Mouse (Mus musculus): ENCODE measurements around the gene Psmd9. TPM values are rescaled to one million over a fixed set of nuclear protein-coding genes. Genes with fewer than 3 reads are reported as not detected.

The Psmd9 gene
- total and polyA plus RNA-seq, 2 experiments: 28.5 to 29.8 TPM

GRCm38 (mm10) chr5:123160341-123160740 is 8.9 kb upstream of the Psmd9 start:
- H3K27ac ChIP-seq (replicated peaks; ENCODE audit: insufficient read depth, low read depth, low read length): no peak overlapping the region
- TF ChIP-seq CTCF (IDR thresholded peaks at IDR 0.05; ENCODE audit: low read depth, low read length) (no peak), POLR2A (IDR thresholded peaks at IDR 0.05; ENCODE audit: extremely low read depth, insufficient read depth, low read length) (no peak)
- no peak overlapping the region for H3K4me3 ChIP-seq (ENCODE audit: insufficient read depth, low read depth, low read length)
- H3K27me3 ChIP-seq (ENCODE audit: control insufficient read depth, insufficient read depth, low read length): no peaks in the 10 kb centered on the region
- peaks cover 67% of the 10 kb centered on the region for H3K36me3 ChIP-seq (ENCODE audit: control insufficient read depth, insufficient read depth, low read length)
- DNase-seq (ENCODE audit: extremely low read depth, low read depth, low spot score): no peak
- no peaks in the 10 kb centered on the region for H3K79me2 ChIP-seq (ENCODE audit: control insufficient read depth, insufficient read depth, low read length)
- no peaks in the 10 kb centered on the region for H3K4me1 ChIP-seq (ENCODE audit: control insufficient read depth, insufficient read depth, low read length)
- 81% methylated on average over 15 of the region's 15 CpGs for WGBS
- H3K9ac ChIP-seq (ENCODE audit: low read depth, low read length): no peak overlapping the region

- WGBS: 91% methylated on average over 9 of the region's 9 CpGs
- Histone ChIP-seq H3K27ac (replicated peaks; ENCODE audit: insufficient read depth, low read depth, low read length) (no peak overlapping the region), H3K36me3 (ENCODE audit: control insufficient read depth, insufficient read depth, low read length) (peaks cover 65% of the 10 kb centered on the region), H3K9ac (ENCODE audit: low read depth, low read length) (no peak overlapping the region), H3K27me3 (ENCODE audit: control insufficient read depth, insufficient read depth, low read length) (no peaks in the 10 kb centered on the region), H3K4me3 (ENCODE audit: insufficient read depth, low read depth, low read length) (no peak overlapping the region), H3K4me1 (ENCODE audit: control insufficient read depth, insufficient read depth, low read length) (no peaks in the 10 kb centered on the region), H3K79me2 (ENCODE audit: control insufficient read depth, insufficient read depth, low read length) (no peaks in the 10 kb centered on the region)
- no peak for DNase-seq (ENCODE audit: extremely low read depth, low read depth, low spot score)
- TF ChIP-seq POLR2A (IDR thresholded peaks at IDR 0.05; ENCODE audit: extremely low read depth, insufficient read depth, low read length): no peak
- no peak for TF ChIP-seq CTCF (IDR thresholded peaks at IDR 0.05; ENCODE audit: low read depth, low read length)
These were observed 6.3 kb upstream of the Psmd9 start for GRCm38 (mm10) chr5:123162942-123163341.

DNA sequence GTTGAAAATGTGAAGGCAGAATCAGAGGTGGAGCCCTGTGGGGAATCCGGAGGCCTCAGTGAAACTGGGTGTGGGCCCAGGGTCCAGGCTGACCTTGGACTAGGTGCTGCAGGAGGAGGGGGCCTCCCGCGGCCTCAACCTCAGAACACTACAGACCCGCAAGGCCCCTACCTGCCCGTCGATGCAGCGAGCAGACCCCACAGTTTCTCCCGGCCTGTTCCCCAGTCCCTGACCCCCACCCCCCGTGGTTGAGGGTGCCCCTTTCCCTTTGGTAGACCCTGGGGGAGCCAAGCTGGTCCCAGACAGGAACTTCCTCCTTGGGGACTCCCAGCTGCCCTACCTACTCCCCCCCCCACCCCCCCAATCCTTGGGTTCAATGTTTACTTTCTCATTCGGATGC is 2.8 kb upstream of the Psmd9 start:
- TF ChIP-seq POLR2A (IDR thresholded peaks at IDR 0.05; ENCODE audit: extremely low read depth, insufficient read depth, low read length) (no peak), CTCF (IDR thresholded peaks at IDR 0.05; ENCODE audit: low read depth, low read length) (no peak)
- H3K79me2 ChIP-seq (ENCODE audit: control insufficient read depth, insufficient read depth, low read length): no peaks in the 10 kb centered on the region
- H3K4me1 ChIP-seq (ENCODE audit: control insufficient read depth, insufficient read depth, low read length): peaks cover 5% of the 10 kb centered on the region; the same call in 1 of the 2 replicates
- no peaks in the 10 kb centered on the region for H3K27me3 ChIP-seq (ENCODE audit: control insufficient read depth, insufficient read depth, low read length)
- no peak for DNase-seq (ENCODE audit: extremely low read depth, low read depth, low spot score)
- no peak overlapping the region for H3K27ac ChIP-seq (replicated peaks; ENCODE audit: insufficient read depth, low read depth, low read length)
- no peak overlapping the region for H3K9ac ChIP-seq (ENCODE audit: low read depth, low read length)
- 84% methylated on average over 10 of the region's 10 CpGs for WGBS
- H3K36me3 ChIP-seq (ENCODE audit: control insufficient read depth, insufficient read depth, low read length): peaks cover 41% of the 10 kb centered on the region
- no peak overlapping the region for H3K4me3 ChIP-seq (ENCODE audit: insufficient read depth, low read depth, low read length)

DNA sequence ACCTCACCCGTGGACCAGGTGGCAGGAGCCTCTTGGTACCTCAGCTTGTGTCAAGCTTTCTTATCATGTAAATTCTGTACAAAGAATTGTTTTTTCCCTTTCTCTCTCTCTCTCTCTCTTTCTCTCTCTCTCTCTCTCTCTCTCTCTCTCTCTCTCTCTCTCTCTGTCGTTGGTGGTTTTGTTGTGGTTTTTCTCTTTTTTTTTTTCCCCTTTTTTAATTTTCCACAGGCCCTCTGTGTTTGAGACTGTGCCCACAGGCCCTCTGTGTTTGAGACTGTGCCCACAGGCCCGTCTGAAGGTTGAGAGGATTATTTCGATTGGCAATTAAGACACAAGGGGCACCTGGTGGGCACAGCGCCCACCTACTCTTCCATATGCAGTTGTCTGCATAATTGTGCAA is 1.6 kb upstream of the Psmd9 start:
- H3K27ac ChIP-seq (replicated peaks; ENCODE audit: insufficient read depth, low read depth, low read length): no peak overlapping the region
- 56% methylated on average over 5 of the region's 5 CpGs for WGBS
- no peaks in the 10 kb centered on the region for H3K79me2 ChIP-seq (ENCODE audit: control insufficient read depth, insufficient read depth, low read length)

GRCm38 (mm10) chr5:123170365-123170764 is 1.2 kb downstream of the Psmd9 start:
- no peak for TF ChIP-seq POLR2A (IDR thresholded peaks at IDR 0.05; ENCODE audit: extremely low read depth, insufficient read depth, low read length)
- TF ChIP-seq CTCF (IDR thresholded peaks at IDR 0.05; ENCODE audit: low read depth, low read length): no peak
- 52% methylated on average over 9 of the region's 9 CpGs for WGBS
- DNase-seq (ENCODE audit: extremely low read depth, low read depth, low spot score): no peak

More for the DNA sequence above, 1.6 kb upstream of the Psmd9 start:
- no peak overlapping the region for H3K4me3 ChIP-seq (ENCODE audit: insufficient read depth, low read depth, low read length)
- H3K36me3 ChIP-seq (ENCODE audit: control insufficient read depth, insufficient read depth, low read length): peaks cover 40% of the 10 kb centered on the region
- no peak for DNase-seq (ENCODE audit: extremely low read depth, low read depth, low spot score)
- peaks cover 11% of the 10 kb centered on the region; the same call in 1 of the 2 replicates for H3K4me1 ChIP-seq (ENCODE audit: control insufficient read depth, insufficient read depth, low read length)
- no peak overlapping the region for H3K9ac ChIP-seq (ENCODE audit: low read depth, low read length)
- no peak for TF ChIP-seq CTCF (IDR thresholded peaks at IDR 0.05; ENCODE audit: low read depth, low read length)
- TF ChIP-seq POLR2A (IDR thresholded peaks at IDR 0.05; ENCODE audit: extremely low read depth, insufficient read depth, low read length): no peak
- no peaks in the 10 kb centered on the region for H3K27me3 ChIP-seq (ENCODE audit: control insufficient read depth, insufficient read depth, low read length)

GRCm38 (mm10) chr5:123171646-123172350 is 2.6 kb downstream of the Psmd9 start:
- H3K27ac ChIP-seq (replicated peaks; ENCODE audit: insufficient read depth, low read depth, low read length): 0 out of 2 replicates have a peak overlapping the region, but pooled peaks have one; percentile 3
- 25% methylated on average over 22 of the region's 22 CpGs for WGBS
- H3K79me2 ChIP-seq (ENCODE audit: control insufficient read depth, insufficient read depth, low read length): no peaks in the 10 kb centered on the region
- TF ChIP-seq CTCF (IDR thresholded peaks at IDR 0.05; ENCODE audit: low read depth, low read length): peak; percentile 89
- TF ChIP-seq POLR2A (IDR thresholded peaks at IDR 0.05; ENCODE audit: extremely low read depth, insufficient read depth, low read length): no peak
- H3K36me3 ChIP-seq (ENCODE audit: control insufficient read depth, insufficient read depth, low read length): peaks cover 47% of the 10 kb centered on the region
- H3K9ac ChIP-seq (ENCODE audit: low read depth, low read length): no peak overlapping the region
- peaks cover 11% of the 10 kb centered on the region; the same call in 1 of the 2 replicates for H3K4me1 ChIP-seq (ENCODE audit: control insufficient read depth, insufficient read depth, low read length)
- peak; percentile 77 for DNase-seq (ENCODE audit: extremely low read depth, low read depth, low spot score)
- no peak overlapping the region for H3K4me3 ChIP-seq (ENCODE audit: insufficient read depth, low read depth, low read length)
- H3K27me3 ChIP-seq (ENCODE audit: control insufficient read depth, insufficient read depth, low read length): no peaks in the 10 kb centered on the region

More at GRCm38 (mm10) chr5:123170365-123170764, 1.2 kb downstream of the Psmd9 start:
- Histone ChIP-seq H3K4me1 (ENCODE audit: control insufficient read depth, insufficient read depth, low read length) (peaks cover 11% of the 10 kb centered on the region; the same call in 1 of the 2 replicates), H3K9ac (ENCODE audit: low read depth, low read length) (no peak overlapping the region), H3K27me3 (ENCODE audit: control insufficient read depth, insufficient read depth, low read length) (no peaks in the 10 kb centered on the region), H3K79me2 (ENCODE audit: control insufficient read depth, insufficient read depth, low read length) (no peaks in the 10 kb centered on the region), H3K27ac (replicated peaks; ENCODE audit: insufficient read depth, low read depth, low read length) (no peak overlapping the region; the same call in 1 of the 2 replicates), H3K4me3 (ENCODE audit: insufficient read depth, low read depth, low read length) (no peak overlapping the region), H3K36me3 (ENCODE audit: control insufficient read depth, insufficient read depth, low read length) (peaks cover 42% of the 10 kb centered on the region)

Measured in liver, adult 2 months (tissue).